Mouse (Mus musculus) kidney, adult 2 months (tissue): ENCODE measurements around the gene Nkain2. TPM values are rescaled to one million over a fixed set of nuclear protein-coding genes. Genes with fewer than 3 reads are reported as not detected.

ENCODE experiments used
- DNase-seq: peaks from one replicate; pipeline ENCODE4 v3.0.0; 2021
- H3K27ac ChIP-seq: fragments of 200-500 bp; 2 replicates; pipeline ENCODE4 v1.5.1; 2012; ENCODE audit warnings: low read depth, low read length, control low read depth, inconsistent platforms; ENCODE audit not compliant: insufficient read depth
- H3K27me3 ChIP-seq: fragments of 200-500 bp; replicated peaks from 2 replicates; pipeline ENCODE4 v1.6.1; 2012; ENCODE audit warnings: mild to moderate bottlenecking, moderate library complexity, low read length, inconsistent platforms; ENCODE audit not compliant: control insufficient read depth, insufficient read depth
- H3K36me3 ChIP-seq: fragments of 200-500 bp; 2 replicates; pipeline ENCODE4 v1.6.1; 2012; ENCODE audit warnings: mild to moderate bottlenecking, moderate library complexity, low read length, inconsistent platforms; ENCODE audit not compliant: control insufficient read depth, insufficient read depth
- H3K4me1 ChIP-seq: fragments of 200-500 bp; 2 replicates; pipeline ENCODE4 v1.6.1; 2011; ENCODE audit warnings: low read length; ENCODE audit not compliant: control insufficient read depth, insufficient read depth
- H3K4me3 ChIP-seq: fragments of 200-500 bp; 2 replicates; pipeline ENCODE4 v1.5.1; 2011; ENCODE audit warnings: mild to moderate bottlenecking, low read depth, low read length, control low read depth; ENCODE audit not compliant: insufficient read depth
- CTCF ChIP-seq: fragments of 200-500 bp; conservative IDR thresholded peaks from 2 replicates; pipeline ENCODE4 v1.5.1; 2011; ENCODE audit warnings: low read depth, mild to moderate bottlenecking, control low read depth, low read length, moderate library complexity, mixed read lengths; ENCODE audit not compliant: insufficient read depth, insufficient read length
- POLR2A ChIP-seq: fragments of 200-500 bp; IDR thresholded peaks from one replicate; pipeline ENCODE4 v1.6.1; 2011; ENCODE audit warnings: low read depth, low read length, control low read depth
- WGBS: fragments of 180-500 bp; shearing (Covaris S2); methylation state at CpG from one replicate; pipeline ENCODE4 v1.1.7; 2018; 5-methylcytosine and 5-hydroxymethylcytosine counted together
- polyA plus RNA-seq: library from polyadenylated mRNA; depleted of rRNA; stranded (reverse); fragments of >200 nt; gene quantifications from 2 replicates; pipeline ENCODE4 v1.2.3, GENCODE M21; 2012

The Nkain2 gene
- polyA plus RNA-seq, 1 experiment: 0.08 TPM

GRCm38 (mm10) chr10:32290487-32290886 is 599.8 kb downstream of the Nkain2 start:
- 59% methylated on average over 2 of the region's 2 CpGs for WGBS
- TF ChIP-seq CTCF: no peak
- TF ChIP-seq POLR2A: no peak
- DNase-seq: no peak
- Histone ChIP-seq H3K27me3 (no peaks in the 10 kb centered on the region), H3K4me3 (no peak overlapping the region), H3K36me3 (no peaks in the 10 kb centered on the region), H3K4me1 (no peaks in the 10 kb centered on the region), H3K27ac (no peak overlapping the region)

DNA sequence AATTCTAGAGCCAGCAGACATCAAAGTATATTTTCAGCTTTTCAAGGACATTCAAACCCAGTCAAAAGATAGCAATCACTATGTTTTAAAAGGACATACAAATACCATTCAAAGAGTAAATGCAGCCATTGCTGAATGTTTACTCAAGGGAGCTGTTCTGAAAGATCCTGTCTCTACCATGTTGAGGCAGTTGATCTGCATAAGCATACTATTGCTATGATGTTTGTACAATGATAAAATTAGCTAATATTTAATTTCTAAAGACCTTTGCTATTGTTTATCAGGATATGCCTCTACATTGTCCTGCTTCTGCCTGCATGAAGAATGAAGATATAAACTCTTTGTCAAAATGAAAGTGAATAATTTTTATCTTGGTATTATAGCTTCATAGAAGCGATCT is 606.6 kb downstream of the Nkain2 start:
- Histone ChIP-seq H3K36me3 (no peaks in the 10 kb centered on the region), H3K4me3 (no peak overlapping the region), H3K27me3 (no peaks in the 10 kb centered on the region), H3K27ac (no peak overlapping the region), H3K4me1 (no peaks in the 10 kb centered on the region)
- DNase-seq: no peak
- TF ChIP-seq CTCF (no peak), POLR2A (no peak)
- 67% methylated on average over 1 of the region's 1 CpGs for WGBS

DNA sequence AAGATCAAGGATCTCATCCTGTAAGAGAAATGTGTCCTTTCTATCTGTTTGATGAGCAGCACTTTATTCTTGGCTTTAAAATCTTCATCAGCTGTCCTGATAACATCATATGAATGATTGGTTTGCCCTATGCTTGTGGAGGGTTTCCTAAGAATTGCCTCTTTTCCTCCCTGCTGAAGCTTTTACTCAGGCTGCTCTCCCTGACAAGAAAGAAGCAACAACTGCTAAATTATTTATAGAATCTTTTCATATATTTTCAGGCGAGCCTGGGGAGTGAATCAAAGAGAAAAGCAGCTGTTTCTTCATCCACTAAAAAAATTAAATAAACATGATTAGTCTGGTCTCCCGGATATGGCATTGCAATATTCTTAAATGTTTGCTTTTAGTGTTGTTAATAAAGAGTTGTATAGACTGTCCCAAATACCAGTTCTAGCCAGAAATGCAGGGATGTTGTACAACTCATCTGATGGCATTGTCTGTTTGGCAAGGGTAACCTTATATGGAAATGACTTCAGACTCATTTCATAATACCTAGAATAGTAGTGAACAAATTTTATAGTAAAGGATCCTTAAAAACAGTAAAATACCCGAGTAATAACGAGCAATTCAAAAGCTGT is 646.9 kb downstream of the Nkain2 start:
- Histone ChIP-seq H3K36me3 (no peaks in the 10 kb centered on the region), H3K4me1 (no peaks in the 10 kb centered on the region), H3K27ac (no peak overlapping the region), H3K4me3 (no peak overlapping the region), H3K27me3 (no peaks in the 10 kb centered on the region)
- TF ChIP-seq POLR2A (no peak), CTCF (no peak)
- DNase-seq: no peak
- WGBS: 64% methylated on average over 4 of the region's 4 CpGs

- no peak overlapping the region for H3K27ac ChIP-seq
- H3K27me3 ChIP-seq: no peaks in the 10 kb centered on the region
- H3K4me1 ChIP-seq: no peaks in the 10 kb centered on the region
Measured at GRCm38 (mm10) chr10:32241168-32241567, 649.1 kb downstream of the Nkain2 start.

GRCm38 (mm10) chr10:32182951-32183350 is 707.3 kb downstream of the Nkain2 start:
- H3K4me1 ChIP-seq: no peaks in the 10 kb centered on the region
- H3K27me3 ChIP-seq: no peaks in the 10 kb centered on the region
- 77% methylated on average over 3 of the region's 3 CpGs for WGBS
- no peak overlapping the region for H3K4me3 ChIP-seq
- H3K27ac ChIP-seq: no peak overlapping the region
- DNase-seq: no peak
- TF ChIP-seq POLR2A (no peak), CTCF (no peak)
- no peaks in the 10 kb centered on the region for H3K36me3 ChIP-seq

More at GRCm38 (mm10) chr10:32241168-32241567, 649.1 kb downstream of the Nkain2 start:
- H3K4me3 ChIP-seq: no peak overlapping the region
- no peaks in the 10 kb centered on the region for H3K36me3 ChIP-seq
- no peak for DNase-seq
- TF ChIP-seq CTCF (no peak), POLR2A (no peak)

GRCm38 (mm10) chr10:32091354-32091753 is 798.9 kb downstream of the Nkain2 start:
- no peak overlapping the region for H3K4me3 ChIP-seq
- H3K4me1 ChIP-seq: no peaks in the 10 kb centered on the region
- TF ChIP-seq POLR2A (no peak), CTCF (no peak)
- no peaks in the 10 kb centered on the region for H3K36me3 ChIP-seq
- no peak overlapping the region for H3K27ac ChIP-seq
- DNase-seq: no peak
- H3K27me3 ChIP-seq: no peaks in the 10 kb centered on the region
- 69% methylated on average over 1 of the region's 1 CpGs for WGBS

DNA sequence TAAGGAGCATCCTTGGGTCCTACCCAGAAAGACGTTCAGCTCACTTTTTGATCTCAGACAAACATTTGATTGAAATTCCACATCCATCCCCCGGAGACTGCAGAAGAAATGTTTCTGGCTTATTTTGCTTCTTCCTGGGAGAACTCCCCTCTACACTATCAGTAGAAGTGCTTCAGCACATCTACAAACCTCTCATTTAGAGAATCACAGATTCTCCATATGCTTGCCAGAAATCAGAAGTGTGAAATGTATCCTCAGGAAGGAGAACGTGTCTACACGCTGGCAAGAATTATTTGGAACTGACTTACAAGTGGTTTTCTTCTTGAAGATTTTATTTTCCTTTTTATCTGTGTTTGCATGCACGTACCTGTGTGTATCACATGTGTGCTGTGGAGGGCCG is 829.9 kb downstream of the Nkain2 start:
- no peak overlapping the region for H3K4me3 ChIP-seq

More for the DNA sequence above, 829.9 kb downstream of the Nkain2 start:
- no peak for TF ChIP-seq CTCF
- no peak for TF ChIP-seq POLR2A
- DNase-seq: no peak
- WGBS: 82% methylated on average over 6 of the region's 6 CpGs
- Histone ChIP-seq H3K27ac (no peak overlapping the region), H3K27me3 (no peaks in the 10 kb centered on the region), H3K36me3 (no peaks in the 10 kb centered on the region), H3K4me1 (no peaks in the 10 kb centered on the region)
